Mouse (Mus musculus): ENCODE measurements at regions not wholly inside any gene's neighbourhood (a gene's known extent, or its start where the extent isn't known, plus 50 kb on each side); places are given as distances from the start of the nearest gene placed in this dataset.

DNA sequence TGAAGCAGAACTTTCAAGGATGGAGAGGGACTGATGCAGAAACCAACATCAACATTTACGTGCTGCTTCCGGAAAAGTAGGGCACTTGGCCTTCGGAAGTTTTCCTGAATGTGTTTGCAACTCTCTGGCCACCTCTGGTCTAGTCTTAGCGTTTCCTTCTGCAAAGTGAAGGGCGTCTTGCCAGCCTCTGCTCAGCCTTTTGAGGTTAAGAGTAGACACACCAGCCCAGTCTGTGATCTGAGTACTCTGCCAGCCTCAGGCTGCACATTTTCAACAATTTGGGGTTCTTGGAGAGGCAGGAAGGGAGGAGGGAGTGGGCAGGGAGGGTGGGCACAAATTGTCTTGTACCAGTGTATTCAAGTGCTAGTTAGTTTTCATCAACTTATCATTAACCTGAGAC, 176.7 kb upstream of the Egln3 start:
- no peak for TF ChIP-seq CTCF (IDR thresholded peaks at IDR 0.05; ENCODE audit: control insufficient read depth, insufficient read depth, low read length)
- no peak for TF ChIP-seq POLR2A (IDR thresholded peaks at IDR 0.05; ENCODE audit: borderline replicate concordance, control insufficient read depth, low read depth, low read length)
